Mouse (Mus musculus) lung, postnatal 10 days (tissue): Measurements from ENCODE around the gene Plekhm2.

Source experiments
- DNase-seq: peaks from one replicate; pipeline ENCODE4 v3.0.0; 2021

Plekhm2 gene

DNA sequence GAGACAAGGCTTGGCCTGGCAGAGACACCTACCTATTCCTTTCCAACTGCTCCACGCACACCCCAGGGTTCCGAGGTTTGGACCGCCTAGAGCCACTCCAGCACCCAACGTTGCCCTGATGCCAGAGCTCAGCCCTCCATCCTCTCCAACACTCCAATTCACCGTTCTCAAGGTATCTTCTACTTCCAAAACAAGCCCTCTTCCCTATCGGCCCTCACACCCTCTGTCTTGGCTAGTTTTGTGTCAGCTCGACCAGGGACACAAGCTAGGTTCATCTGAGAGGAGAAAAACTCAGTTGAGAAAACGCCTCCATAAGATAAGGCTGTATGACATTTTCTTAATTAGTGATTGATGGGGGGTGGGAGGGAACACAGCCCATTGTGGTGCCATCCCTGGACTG, at the start of gene Plekhm2:
Gene Plekhm2 (minus strand): TSS at position 101 of the 400 bp plus-strand sequence.
- DNase-seq: no peak

DNA sequence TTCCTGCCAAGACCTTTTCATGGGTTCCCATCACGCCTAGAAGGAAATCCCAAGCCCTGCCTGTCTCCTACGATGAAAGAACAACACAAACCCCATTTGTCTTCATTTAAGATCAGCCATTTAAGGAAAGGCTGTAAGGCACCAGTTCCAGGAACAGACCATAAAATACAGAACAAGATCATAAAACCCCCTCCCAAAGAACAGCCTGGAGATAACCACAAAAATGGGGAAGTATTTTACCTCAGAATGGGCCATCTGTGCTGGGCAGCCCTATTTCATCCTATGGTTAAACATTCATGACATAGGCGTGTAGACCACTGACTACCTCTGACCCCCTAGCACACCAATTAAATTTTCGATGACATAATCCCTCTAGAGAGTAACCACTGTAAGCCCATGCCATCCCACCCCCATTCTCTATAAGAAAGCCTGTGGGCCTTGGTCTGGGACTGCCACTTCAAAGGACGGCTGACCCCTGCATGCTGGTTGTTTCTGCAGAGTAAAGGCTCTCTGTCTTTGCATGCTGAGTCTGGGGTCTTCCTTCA, 49.0 kb upstream of the Plekhm2 start:
- DNase-seq: no peak

- no peak for DNase-seq
Measured at GRCm38 (mm10) chr4:141711250-141711649, 46.6 kb upstream of the Plekhm2 start.

- DNase-seq: no peak
Measured at GRCm38 (mm10) chr4:141708971-141709370, 44.3 kb upstream of the Plekhm2 start.

DNA sequence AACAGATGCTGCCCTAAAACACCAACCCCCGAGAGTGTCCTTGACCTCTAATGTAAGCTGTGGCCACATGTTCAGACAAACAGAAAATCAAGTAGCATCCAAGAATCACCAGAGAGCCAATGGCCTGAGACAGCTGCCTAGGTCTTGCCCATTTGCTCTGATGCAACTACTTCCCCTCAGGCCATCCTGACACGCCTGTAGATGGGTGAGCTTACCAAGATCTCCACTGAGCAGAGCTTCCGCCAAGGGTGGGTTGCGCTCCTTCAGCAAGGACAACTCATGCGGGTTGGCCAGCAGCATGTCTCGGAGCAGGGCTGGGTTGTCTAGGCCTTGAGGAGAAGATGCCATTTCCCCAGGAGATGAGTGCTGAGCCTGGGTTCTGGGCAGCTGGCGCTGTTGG, 43.3 kb upstream of the Plekhm2 start:
- peak; percentile 32 for DNase-seq

- peak; percentile 69 for DNase-seq
Measured at GRCm38 (mm10) chr4:141705331-141705730, 40.6 kb upstream of the Plekhm2 start.

DNA sequence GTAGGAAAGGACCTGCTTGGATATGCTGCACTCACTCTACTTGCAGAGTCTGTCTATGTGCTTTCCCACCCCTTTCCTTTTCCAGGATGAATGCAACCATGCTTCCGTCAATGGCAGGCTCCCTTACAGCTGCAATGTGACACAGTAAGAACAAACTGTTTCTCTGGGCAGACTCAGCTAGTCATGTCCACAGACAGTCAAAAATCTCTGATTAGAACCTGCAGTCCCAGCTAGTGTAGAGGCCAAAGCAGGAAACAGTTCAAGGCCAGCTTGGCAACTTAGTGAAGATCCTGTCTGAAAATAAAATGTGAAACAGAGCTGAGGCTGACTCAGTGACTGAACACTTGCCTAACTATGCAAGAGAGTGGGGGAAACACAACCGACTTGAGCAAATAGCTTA, 39.9 kb upstream of the Plekhm2 start:
- no peak for DNase-seq

GRCm38 (mm10) chr4:141694719-141695118, 30.0 kb upstream of the Plekhm2 start:
- no peak for DNase-seq

DNA sequence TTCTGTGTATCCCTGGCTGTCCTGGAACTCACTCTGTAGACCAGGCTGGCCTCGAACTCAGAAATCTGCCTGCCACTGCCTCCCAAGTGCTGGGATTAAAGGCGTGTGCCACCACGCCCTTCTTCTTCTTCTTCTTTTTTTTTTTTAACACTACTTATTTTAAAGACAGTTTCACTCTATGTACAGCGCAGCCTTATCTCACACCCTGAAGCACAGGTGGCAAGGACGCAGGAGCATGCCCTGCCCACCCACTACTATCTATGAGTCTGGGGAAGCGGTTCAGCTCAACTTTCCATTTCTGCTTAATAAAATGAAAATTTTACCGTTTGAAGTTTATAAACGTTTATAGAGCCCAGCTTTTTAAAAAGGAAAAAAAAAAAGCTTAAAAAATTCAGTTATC, 23.8 kb upstream of the Plekhm2 start:
- DNase-seq: no peak

DNA sequence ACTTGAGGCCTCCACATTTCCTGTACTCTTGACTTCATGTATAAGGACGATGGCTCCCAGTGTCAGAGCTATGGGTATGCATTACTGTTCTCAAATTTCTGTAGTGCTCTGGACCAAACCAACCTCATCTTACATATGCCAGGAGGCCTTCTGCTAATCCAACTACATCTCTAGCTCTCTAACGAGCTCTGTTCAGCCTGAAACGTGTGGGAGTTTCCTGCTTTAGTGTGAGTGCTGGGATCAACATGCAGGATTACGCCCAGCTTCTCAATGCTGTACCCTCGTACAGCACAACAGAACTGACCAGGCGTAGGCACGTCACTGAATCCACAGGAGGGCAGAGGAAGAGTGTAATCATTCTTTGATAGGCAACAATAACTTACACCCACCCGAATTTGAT, 21.8 kb upstream of the Plekhm2 start:
- no peak for DNase-seq

DNA sequence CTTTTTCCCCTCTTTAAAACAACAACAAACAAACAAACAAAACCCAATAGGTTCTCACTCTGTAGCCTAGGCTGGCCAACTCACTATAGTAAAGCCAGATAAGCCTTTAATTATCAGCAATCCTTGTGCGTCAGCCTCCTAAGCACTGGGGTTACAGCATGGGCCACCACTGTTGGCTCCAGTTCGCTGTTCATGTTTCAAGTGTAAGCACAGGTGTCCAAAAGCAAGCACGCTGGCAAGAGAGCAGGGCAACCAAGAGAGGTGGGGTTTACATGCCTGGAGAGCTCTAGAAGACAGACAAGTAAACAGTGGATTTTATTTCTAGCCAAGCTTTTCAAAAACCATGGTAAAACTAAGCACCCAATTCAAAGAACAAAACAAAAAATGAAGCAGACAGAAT, 21.4 kb upstream of the Plekhm2 start:
- DNase-seq: peak; percentile 29

- no peak for DNase-seq
Measured at GRCm38 (mm10) chr4:141685499-141685898, 20.8 kb upstream of the Plekhm2 start, which contains the start of gene Rsc1a1. Gene Rsc1a1, minus strand, starts transcription at chr4:141685599.

- peak; percentile 78 for DNase-seq
Measured at GRCm38 (mm10) chr4:141682706-141683230, 18.1 kb upstream of the Plekhm2 start.

DNA sequence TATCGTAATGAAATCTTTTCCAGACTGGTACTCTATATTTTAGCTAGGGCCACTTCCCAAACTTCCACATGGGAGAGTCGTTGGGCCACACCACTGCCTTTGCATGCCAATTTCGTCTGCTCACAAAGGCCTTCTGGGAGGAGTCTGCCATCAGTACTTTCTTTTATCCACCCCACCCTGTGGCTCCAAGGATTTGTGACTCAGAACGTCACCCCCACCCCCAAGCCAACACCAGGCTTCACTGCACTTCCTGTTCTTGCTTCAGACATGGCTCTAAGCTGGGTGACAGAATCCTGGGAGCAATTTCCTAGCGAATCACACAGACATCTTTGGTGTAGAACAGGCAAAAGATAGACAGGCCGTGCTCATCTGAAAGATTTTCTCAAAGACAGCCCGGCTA, 17.1 kb upstream of the Plekhm2 start:
- DNase-seq: peak; percentile 73

- no peak for DNase-seq
Measured at GRCm38 (mm10) chr4:141680892-141681291, 16.2 kb upstream of the Plekhm2 start.

- no peak for DNase-seq
Measured at GRCm38 (mm10) chr4:141679016-141679415, 14.3 kb upstream of the Plekhm2 start.

- DNase-seq: no peak
Measured at GRCm38 (mm10) chr4:141676462-141676979, 11.8 kb upstream of the Plekhm2 start.

DNA sequence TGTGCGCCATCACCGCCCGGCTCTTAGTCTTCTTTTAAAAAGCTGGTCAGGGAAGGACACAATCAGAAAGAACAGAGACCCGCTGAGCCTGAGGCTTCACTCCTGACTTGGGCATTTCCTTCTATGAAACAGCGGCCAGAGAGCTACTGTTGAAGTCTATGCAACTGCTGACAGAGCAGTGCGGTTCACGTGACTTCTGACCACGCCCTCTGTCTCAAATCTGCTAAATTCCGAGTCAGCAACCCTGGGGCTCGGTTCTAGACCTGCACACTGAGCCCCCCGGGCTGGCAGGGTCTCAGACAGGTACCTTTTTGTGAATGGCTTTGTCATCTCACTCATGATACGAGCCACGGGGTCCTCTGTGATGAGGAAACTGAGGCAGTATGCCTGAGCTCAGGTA, 7.6 kb upstream of the Plekhm2 start:
- peak; percentile 44 for DNase-seq

- no peak for DNase-seq
Measured at GRCm38 (mm10) chr4:141671389-141671788, 6.7 kb upstream of the Plekhm2 start.

DNA sequence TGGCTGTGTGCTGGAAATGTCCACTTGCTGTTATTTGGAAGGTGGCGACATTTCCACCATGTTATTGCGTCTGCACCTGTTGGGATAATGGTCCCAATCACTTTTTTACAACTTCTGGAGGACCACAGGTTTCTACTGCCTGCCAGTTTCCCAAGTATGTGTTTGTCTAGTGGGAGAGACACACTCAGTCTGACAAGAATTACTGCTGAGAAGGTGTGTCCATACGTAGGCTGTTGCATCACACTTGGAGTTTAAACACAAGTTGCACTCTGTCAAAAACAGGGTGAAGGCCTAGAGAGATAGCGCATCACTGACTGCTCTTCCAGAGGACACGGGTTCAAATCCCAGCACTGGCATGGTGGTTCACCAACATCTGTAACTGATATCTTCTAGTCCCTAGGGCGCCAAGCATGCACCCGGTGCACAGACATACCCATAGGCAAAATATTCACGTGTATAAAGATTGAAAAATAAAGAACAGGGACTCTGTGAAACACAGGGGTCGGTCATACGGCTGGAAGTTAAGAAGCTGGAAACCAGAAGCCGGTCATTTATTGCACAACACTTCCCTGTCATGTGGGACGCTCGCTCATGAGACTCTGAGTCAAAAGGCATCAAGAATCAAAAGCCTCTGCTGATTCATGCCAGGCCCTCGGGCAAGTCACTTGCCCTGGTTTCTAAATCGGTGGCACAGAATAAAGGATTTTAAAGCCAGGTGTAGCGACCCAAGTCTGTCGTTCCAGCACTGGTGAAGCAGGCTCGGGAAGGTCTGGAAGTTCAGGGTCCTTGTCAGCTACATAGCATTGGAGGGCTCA, 5.4 kb upstream of the Plekhm2 start:
- peak; percentile 38 for DNase-seq

DNA sequence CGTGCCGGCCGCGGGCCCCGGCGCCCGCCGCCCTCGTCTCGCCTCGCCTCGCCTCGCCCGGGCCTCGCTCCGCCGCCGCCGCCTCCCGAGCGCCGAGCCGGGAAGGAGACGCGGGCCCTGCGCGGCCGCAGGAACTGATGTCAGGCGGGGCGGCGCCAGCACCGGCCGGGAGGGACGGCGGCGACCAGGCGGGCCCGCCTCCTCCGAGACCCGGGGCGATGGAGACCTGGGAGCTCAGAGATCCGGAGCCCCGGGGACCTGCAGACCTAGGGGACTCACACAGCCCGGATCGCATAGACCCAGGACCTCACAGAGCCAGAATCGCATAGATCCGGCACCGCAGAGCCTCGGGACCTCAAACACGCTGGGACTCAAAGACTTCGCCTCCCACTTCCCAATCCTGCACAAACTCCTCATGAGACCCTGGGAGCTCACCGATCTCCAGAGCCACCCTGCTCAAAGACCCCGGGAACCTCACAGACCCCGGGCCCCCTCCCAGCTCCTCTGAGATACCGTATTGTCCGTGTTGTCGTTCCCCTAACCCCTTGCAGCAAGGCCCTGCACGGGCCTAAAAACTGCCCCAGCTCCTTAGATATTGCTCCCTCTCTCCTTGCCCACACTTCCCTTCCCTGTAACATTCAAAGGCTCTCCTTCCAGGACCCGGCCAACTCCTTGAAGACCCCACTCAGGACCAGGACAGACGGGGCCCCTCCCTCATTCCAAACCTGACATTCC, 521 bp downstream of the Plekhm2 start:
- DNase-seq: peak; percentile 85

DNA sequence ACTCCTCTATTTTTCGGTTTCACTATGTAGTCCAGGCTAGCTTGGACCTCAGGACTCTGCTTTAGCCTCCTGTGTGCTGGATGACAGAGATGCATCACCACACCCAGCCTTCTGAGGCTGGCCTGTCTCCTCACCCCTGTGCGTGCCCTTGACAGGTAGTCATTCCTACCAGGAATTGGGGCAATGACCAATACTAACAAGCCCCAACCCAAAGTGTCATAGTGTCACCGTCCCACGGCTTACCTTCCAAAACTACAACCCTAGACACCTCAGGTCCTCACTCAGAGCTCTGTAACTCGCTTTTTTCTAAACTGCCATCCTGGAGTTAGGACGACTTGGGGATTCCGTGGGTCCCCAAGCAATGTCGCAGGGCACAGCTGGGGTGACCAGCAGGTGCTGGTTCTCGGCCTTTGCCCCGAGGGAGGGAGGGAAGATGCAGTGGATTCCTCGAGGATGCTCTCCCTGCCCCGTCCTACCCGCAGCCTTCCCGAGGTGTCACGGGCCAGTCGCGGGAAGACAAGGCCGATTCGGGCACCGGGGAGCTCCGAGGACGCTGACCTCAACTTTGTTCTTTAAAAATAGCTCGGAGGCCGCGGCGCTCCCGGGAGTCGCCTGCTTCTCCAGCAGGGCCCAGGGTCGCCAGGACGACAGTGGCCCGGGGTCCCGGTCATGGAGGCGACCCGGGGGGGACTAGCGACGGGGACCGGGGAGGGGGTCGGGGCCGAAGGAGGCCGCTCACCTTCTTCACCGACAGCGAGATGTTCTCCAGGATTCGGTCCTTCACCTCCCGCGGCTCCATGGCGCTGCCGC, 1.4 kb downstream of the Plekhm2 start:
- peak; percentile 32 for DNase-seq
